Mouse (Mus musculus): ENCODE data around the gene Alk.

- no peak for TF ChIP-seq POLR2A (IDR thresholded peaks at IDR 0.05; ENCODE audit: control insufficient read depth, extremely low read depth, insufficient read depth, low read length, poor library complexity)
- no peak for TF ChIP-seq CTCF (IDR thresholded peaks at IDR 0.05; ENCODE audit: borderline replicate concordance, control insufficient read depth, extremely low read depth, insufficient read depth, low read length, poor library complexity)
Measured at GRCm38 (mm10) chr17:72021733-72022669, 582.4 kb downstream of the Alk start.

Data from thymus, adult 2 months (tissue).